8 mouse cellular contexts compared by ENCODE assay signal in the genomic region with DNA sequence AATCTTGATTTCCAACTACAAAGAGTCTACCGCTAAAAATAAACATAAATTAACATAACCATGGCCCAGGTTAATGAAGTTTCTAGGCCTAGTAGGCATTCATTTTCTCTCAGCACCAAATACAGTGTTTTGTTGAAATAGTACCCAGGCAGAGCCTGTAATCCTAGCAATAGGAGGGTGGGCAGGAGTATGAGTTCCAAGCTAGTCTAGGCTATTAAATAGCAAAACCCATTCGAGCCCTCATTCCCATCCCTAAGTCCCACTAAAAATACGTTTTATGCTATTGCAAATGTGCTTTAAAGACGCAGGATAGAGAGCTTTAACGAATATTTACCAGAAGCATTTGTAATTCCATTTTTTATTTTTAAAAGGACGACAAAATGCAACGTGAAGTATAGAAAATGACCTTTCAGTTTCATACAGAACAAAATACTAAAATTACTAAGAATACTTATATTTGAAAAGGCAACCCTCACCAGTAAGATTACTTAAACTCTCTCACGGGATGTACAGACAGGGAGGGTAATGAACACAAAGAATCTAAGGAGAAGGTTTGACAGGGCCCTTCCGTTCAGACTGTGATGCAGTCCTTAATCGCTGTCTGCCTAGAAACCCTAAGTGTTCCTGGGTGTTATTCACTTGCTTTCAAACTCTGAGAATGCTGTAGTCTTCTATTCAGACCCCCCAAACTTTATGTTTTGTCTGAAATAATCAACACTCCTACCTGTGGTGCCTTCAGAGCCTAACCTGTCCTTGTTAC. TPM values are rescaled to one million over a fixed set of nuclear protein-coding genes. Genes with fewer than 3 reads are reported as not detected.
DNase-seq lines count a peak whose midpoint lies in the region; ATAC-seq lines count a peak whose summit lies in the region.

No protein-coding gene starts in this region.

- DNase-seq in kidney, postnatal 36 days, result no peak
- DNase-seq in ZHBTc4 (ENCODE audit: low read depth, low spot score), result peak; percentile 31
- peak; percentile 33 for DNase-seq in hindbrain, embryonic 11.5 days (ENCODE audit: low spot score)
- DNase-seq in gastrocnemius, postnatal 10 days, result no peak
- no peak for DNase-seq in urinary bladder, postnatal 25 days (ENCODE audit: low spot score)
- DNase-seq in adrenal gland, postnatal 4 days (ENCODE audit: low spot score in 2 of 2), result no peak

- 2% methylated on average over 10 of the region's 10 CpGs for WGBS in kidney, embryonic 15.5 days
- WGBS in hindbrain, embryonic 11.5 days, result 5% methylated on average over 10 of the region's 10 CpGs
- 3% methylated on average over 10 of the region's 10 CpGs for whole genome bisulfite sequencing in midbrain, embryonic 12.5 days

- H3K9ac ChIP-seq in kidney, embryonic 15.5 days, result peak overlapping the region; percentile 97
- H3K9ac ChIP-seq in hindbrain, embryonic 11.5 days (ENCODE audit: low read depth, low read length), result peak overlapping the region; percentile 99
- peak overlapping the region; percentile 99 for H3K9ac ChIP-seq in midbrain, embryonic 12.5 days (replicated peaks)

- peak overlapping the region; percentile 72 for H3K4me3 ChIP-seq in kidney, embryonic 15.5 days (replicated peaks)
- peak overlapping the region; percentile 99 for H3K4me3 ChIP-seq in hindbrain, embryonic 11.5 days (ENCODE audit: low read depth, low read length)
- peak overlapping the region; percentile 80 for H3K4me3 ChIP-seq in midbrain, embryonic 12.5 days

- H3K9me3 ChIP-seq in kidney, embryonic 15.5 days (replicated peaks), result no peaks in the 10 kb centered on the region
- H3K9me3 ChIP-seq in hindbrain, embryonic 11.5 days (ENCODE audit: control insufficient read depth, low read length), result no peaks in the 10 kb centered on the region
- H3K9me3 ChIP-seq in midbrain, embryonic 12.5 days, result no peaks in the 10 kb centered on the region

- peak overlapping the region; percentile 80 for H3K4me2 ChIP-seq in kidney, embryonic 15.5 days
- H3K4me2 ChIP-seq in hindbrain, embryonic 11.5 days (replicated peaks; ENCODE audit: low read depth, low read length), result peak overlapping the region; percentile 66
- H3K4me2 ChIP-seq in midbrain, embryonic 12.5 days (replicated peaks), result peak overlapping the region; percentile 78

- no peak for ATAC-seq in kidney, embryonic 15.5 days (replicated peaks; ENCODE audit: low FRiP score)
- ATAC-seq in hindbrain, embryonic 11.5 days (ENCODE audit: low FRiP score), result no peak
- ATAC-seq in midbrain, embryonic 12.5 days (ENCODE audit: low FRiP score, low read depth), result no peak

- no peaks in the 10 kb centered on the region for H3K27me3 ChIP-seq in kidney, embryonic 15.5 days
- no peaks in the 10 kb centered on the region for H3K27me3 ChIP-seq in hindbrain, embryonic 11.5 days (ENCODE audit: control insufficient read depth, insufficient read depth, low read length)
- H3K27me3 ChIP-seq in midbrain, embryonic 12.5 days, result no peaks in the 10 kb centered on the region

- peaks cover 4% of the 10 kb centered on the region for H3K36me3 ChIP-seq in kidney, embryonic 15.5 days
- H3K36me3 ChIP-seq in hindbrain, embryonic 11.5 days (ENCODE audit: control insufficient read depth, insufficient read depth, low read length), result no peaks in the 10 kb centered on the region
- no peaks in the 10 kb centered on the region for H3K36me3 ChIP-seq in midbrain, embryonic 12.5 days

- peaks cover 33% of the 10 kb centered on the region for H3K4me1 ChIP-seq in kidney, embryonic 15.5 days
- H3K4me1 ChIP-seq in hindbrain, embryonic 11.5 days (replicated peaks; ENCODE audit: control insufficient read depth, insufficient read depth, low read length), result peaks cover 3% of the 10 kb centered on the region
- H3K4me1 ChIP-seq in midbrain, embryonic 12.5 days, result peaks cover 31% of the 10 kb centered on the region

- H3K27ac ChIP-seq in kidney, embryonic 15.5 days, result peak overlapping the region; percentile 100
- H3K27ac ChIP-seq in hindbrain, embryonic 11.5 days (ENCODE audit: low read depth, low read length), result peak overlapping the region; percentile 100
- peak overlapping the region; percentile 100 for H3K27ac ChIP-seq in midbrain, embryonic 12.5 days (replicated peaks)

RNA-seq across cellular contexts. Expression of a gene that starts 2.1 kb away (rescaled TPM):
- 87.5 and 91.5 TPM in 2 replicates for polyA plus RNA-seq in kidney, embryonic 15.5 days (2015; fragmentation: Nextera tagmentation; extraction: Ambion mirVana)
- 121 and 122 TPM in 2 replicates for polyA plus RNA-seq in hindbrain, embryonic 11.5 days (2014; fragmentation: Nextera tagmentation; extraction: Ambion mirVana)
- polyA plus RNA-seq in midbrain, embryonic 12.5 days (2016; fragmentation: Nextera tagmentation; extraction: Ambion mirVana), result 143 and 144 TPM in 2 replicates
- total RNA-seq in gastrocnemius, postnatal 10 days (2021), result 10 to 100 TPM; 33.1 to 45.6 TPM
- total RNA-seq in adrenal gland, postnatal 4 days (2021), result 10 to 100 TPM; 90.0 to 93.1 TPM

Comparison
In these comparisons a context has a peak if more than half of its experiments do, and no peak if none do; other contexts are left out.
1. DNase-seq: peak in ZHBTc4 (single experiment) and hindbrain, embryonic 11.5 days (single experiment); none in kidney, postnatal 36 days (0 of 2), gastrocnemius, postnatal 10 days (single experiment), urinary bladder, postnatal 25 days (single experiment) and adrenal gland, postnatal 4 days (0 of 2).
2. Peak in every context shown above with its lines, with median percentiles within 50 percentile points of each other: H3K27ac ChIP-seq, H3K4me2 ChIP-seq, H3K4me3 ChIP-seq and H3K9ac ChIP-seq.